Mouse (Mus musculus): ENCODE data around the gene Olfml2b.

DNA sequence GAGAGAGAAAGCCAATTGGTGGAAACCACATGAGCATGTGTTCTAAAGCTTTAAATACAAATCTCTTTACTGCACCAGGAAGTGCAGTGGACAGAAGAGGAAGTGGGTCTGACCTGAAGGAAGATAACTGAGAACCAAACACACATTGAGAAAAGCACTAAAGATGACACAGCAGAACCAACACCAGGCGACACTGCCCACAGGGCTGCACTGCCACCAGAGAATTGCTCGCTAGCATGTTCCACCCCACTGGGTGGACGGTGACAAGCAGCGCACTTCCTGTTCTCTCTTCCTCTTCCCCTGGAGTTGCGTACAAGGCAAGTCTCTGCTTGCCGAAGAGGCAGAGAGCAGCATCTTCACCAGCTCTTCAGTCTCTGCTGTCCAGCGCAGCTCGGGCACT is 65.1 kb downstream of the Olfml2b start:
- TF ChIP-seq CTCF (conservative IDR thresholded peaks at IDR 0.05; ENCODE audit: low read length) (no peak), NANOG (IDR thresholded peaks at IDR 0.05; ENCODE audit: borderline replicate concordance, low read length) (no peak)

Measured in E14TG2a.4 (cell line).